Mouse (Mus musculus) intestine, embryonic 16.5 days (tissue): ENCODE measurements around the gene Slc48a1. TPM values are rescaled to one million over a fixed set of nuclear protein-coding genes. Genes with fewer than 3 reads are reported as not detected.

Experiments used
- ATAC-seq: fragments of 200-750 bp; cut with Nextera tagmentation; 2 replicates; pipeline ENCODE4 v1.8.0; 2017; ENCODE audit warnings: moderate TSS enrichment, moderate library complexity
- H3K27ac ChIP-seq: fragments of 300-500 bp; sonication (generic); 2 replicates; pipeline ENCODE4 v1.5.1; 2014; ENCODE audit warnings: mild to moderate bottlenecking, low read length
- H3K27me3 ChIP-seq: fragments of 300-500 bp; sonication (generic); replicated peaks from 2 replicates; pipeline ENCODE4 v1.6.1; 2014; ENCODE audit warnings: low read length, control low read depth, mixed read lengths; ENCODE audit not compliant: control insufficient read depth, insufficient read depth
- H3K36me3 ChIP-seq: fragments of 300-500 bp; sonication (generic); 2 replicates; pipeline ENCODE4 v1.6.1; 2014; ENCODE audit warnings: low read length, control low read depth; ENCODE audit not compliant: control insufficient read depth, insufficient read depth
- H3K4me1 ChIP-seq: fragments of 300-500 bp; sonication (generic); 2 replicates; pipeline ENCODE4 v1.6.1; 2014; ENCODE audit warnings: low read length, control low read depth, mixed read lengths; ENCODE audit not compliant: control insufficient read depth, insufficient read depth
- H3K4me2 ChIP-seq: fragments of 300-500 bp; sonication (generic); 2 replicates; pipeline ENCODE4 v1.6.1; 2014; ENCODE audit warnings: low read depth, low read length, control low read depth
- H3K4me3 ChIP-seq: fragments of 300-500 bp; sonication (generic); 2 replicates; pipeline ENCODE4 v1.5.1; 2014; ENCODE audit warnings: mild to moderate bottlenecking, low read length
- H3K9ac ChIP-seq: fragments of 300-500 bp; sonication (generic); 2 replicates; pipeline ENCODE4 v1.6.1; 2014; ENCODE audit warnings: low read depth, low read length
- H3K9me3 ChIP-seq: fragments of 300-500 bp; sonication (generic); 2 replicates; pipeline ENCODE4 v1.6.1; 2016; ENCODE audit warnings: low read length, control low read depth; ENCODE audit not compliant: control insufficient read depth
- WGBS: fragments of 180-500 bp; shearing (Covaris S2); extraction: QIAGEN DNeasy Blood & Tissue Kit; methylation state at CpG from one replicate; pipeline ENCODE4 v1.1.7; 2014; 5-methylcytosine and 5-hydroxymethylcytosine counted together
- polyA plus RNA-seq: library from polyadenylated mRNA; unstranded; fragments of >200 nt; fragmentation: Nextera tagmentation; extraction: Ambion mirVana; gene quantifications from 2 replicates; pipeline ENCODE4 v1.2.1, GENCODE M21; 2015

Slc48a1 gene
- polyA plus RNA-seq, 1 experiment from 2014 or later: 26.9 TPM

DNA sequence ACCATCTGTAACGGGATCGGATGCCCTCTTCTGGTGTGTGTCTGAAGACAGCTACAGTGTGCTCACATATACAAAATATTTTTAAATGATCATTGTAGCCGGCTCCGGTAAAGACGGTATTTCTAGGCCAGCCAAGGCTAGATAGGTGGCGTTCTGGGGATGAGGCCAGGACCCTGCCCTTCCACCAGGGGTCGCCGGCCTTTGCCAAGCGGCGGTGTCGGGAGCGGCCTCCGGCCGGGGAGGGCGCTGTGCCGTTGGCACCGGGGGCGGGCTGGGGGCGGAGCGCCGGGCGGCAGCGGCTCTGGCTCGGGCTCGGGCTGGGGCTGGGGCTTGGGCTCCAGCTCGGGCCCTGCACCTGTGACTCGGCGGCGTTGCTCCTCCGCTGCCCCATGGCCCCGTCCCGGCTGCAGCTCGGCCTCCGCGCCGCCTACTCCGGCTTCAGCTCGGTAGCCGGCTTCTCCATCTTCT, 5.8 kb downstream of the Slc48a1 start:
- peaks cover 12% of the 10 kb centered on the region for H3K4me1 ChIP-seq
- WGBS: 3% methylated on average over 39 of the region's 39 CpGs

DNA sequence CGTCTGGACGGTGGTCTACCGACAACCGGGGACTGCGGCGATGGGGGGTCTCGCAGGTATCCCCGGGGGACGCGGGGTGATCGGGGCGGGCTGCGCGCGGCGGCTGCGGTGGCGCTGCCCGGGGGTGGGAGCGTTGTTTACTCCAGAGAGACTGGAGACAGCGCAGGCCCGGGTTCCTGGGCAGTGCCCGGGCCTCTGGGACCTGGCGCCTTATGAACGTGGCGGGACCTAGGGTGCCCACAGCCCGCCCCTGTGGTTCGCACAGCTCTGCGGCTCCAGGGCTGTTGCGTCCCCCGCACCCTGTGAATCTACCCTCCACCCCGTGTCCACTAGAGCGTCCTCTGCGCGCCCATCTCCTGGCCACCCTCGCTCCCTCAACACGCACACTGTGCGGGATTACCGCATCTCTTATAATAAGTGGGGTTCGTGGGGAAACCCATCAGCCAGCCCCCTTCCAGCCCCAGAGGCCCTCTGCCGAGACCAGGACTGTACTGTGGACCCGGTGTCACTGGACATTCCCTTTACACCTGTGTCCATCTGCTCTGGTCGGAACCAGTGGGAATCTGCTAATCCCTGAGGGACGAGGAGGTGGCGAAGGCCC, 6.3 kb downstream of the Slc48a1 start:
- ATAC-seq: peak; percentile 74

More for the DNA sequence above, 5.8 kb downstream of the Slc48a1 start:
- Histone ChIP-seq H3K27ac (no peak overlapping the region), H3K4me2 (peak overlapping the region; percentile 94), H3K27me3 (no peaks in the 10 kb centered on the region), H3K9me3 (no peaks in the 10 kb centered on the region), H3K4me3 (peak overlapping the region; percentile 77), H3K9ac (peak overlapping the region; percentile 87), H3K36me3 (no peaks in the 10 kb centered on the region)
- ATAC-seq: peak; percentile 90

DNA sequence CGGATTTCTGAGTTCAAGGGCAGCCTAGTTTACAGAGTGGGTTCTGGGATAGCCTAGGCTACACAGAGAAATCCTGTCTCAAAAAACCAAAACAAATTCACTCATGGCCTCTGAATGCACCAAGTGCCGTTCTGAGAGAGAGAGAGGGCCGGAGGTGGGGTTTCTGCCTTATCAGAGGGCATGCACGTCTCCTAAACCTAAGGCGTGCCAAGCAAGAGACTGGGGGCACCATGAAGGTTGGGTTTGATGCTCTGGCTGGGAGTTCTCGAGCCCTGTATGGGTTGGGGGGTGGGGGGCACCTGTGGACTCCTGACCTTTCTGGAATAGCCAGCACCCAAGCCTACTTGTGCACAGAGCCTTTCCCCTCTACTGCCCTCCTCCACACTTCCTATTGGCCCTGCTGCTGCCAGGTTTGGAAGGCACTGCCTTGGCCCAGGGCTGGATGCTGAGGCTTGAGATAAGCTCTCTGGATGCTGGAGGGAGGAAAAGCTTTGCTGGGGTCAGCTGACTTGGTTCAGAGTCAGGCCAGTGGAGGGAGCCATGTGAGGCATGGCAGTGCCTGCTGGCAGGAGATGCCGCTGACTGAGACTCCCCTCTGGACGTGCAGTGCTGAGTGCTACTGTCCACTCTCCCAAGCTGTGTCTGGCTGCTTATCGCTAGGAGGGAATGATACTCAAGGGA, 7.6 kb downstream of the Slc48a1 start:
- Histone ChIP-seq H3K4me1 (peaks cover 12% of the 10 kb centered on the region), H3K9ac (no peak overlapping the region), H3K9me3 (no peaks in the 10 kb centered on the region), H3K4me2 (no peak overlapping the region), H3K36me3 (no peaks in the 10 kb centered on the region), H3K27me3 (no peaks in the 10 kb centered on the region), H3K4me3 (no peak overlapping the region), H3K27ac (no peak overlapping the region)
- WGBS: 81% methylated on average over 9 of the region's 9 CpGs
- ATAC-seq: no peak

More for the DNA sequence above, 6.3 kb downstream of the Slc48a1 start:
- no peak overlapping the region for H3K27ac ChIP-seq
- WGBS: 7% methylated on average over 43 of the region's 45 CpGs
- H3K9ac ChIP-seq: peak overlapping the region; percentile 87
- peak overlapping the region; percentile 94 for H3K4me2 ChIP-seq
- no peaks in the 10 kb centered on the region for H3K9me3 ChIP-seq
- H3K27me3 ChIP-seq: no peaks in the 10 kb centered on the region
- H3K4me3 ChIP-seq: peak overlapping the region; percentile 77
- no peaks in the 10 kb centered on the region for H3K36me3 ChIP-seq
- peaks cover 12% of the 10 kb centered on the region for H3K4me1 ChIP-seq

DNA sequence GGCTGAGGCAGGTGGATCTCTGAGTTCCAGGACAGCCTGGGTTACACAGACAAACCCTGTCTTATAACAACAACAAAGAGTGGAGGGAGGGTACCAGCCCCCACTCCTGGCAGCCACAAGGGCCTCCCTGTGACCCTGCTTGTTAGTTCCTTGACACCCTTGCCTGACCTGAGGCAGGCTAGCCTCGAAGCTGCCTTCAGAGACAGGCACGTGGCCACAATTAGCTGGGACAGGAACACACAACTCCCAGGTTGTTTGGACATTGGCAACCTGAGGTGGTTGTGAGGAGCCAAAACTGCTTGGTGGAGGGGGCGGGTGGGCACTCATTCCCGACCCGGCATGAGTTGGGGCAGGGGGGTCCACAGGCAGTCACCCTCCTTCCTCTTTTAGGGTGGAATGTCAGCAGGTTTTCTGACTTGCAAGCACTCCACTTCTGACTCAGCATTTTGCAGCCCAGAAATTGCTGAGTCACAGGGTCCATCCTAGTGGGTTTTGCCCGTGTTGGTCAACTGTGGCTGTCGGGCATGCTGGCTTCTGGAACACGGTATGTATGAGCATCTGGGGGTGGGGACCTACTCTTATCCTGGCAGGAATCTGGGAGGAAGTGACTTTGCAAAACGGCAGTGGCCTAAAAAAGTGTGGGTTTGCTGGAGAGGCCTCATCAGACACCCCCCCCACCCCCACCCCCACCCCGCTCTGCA, 8.2 kb downstream of the Slc48a1 start:
- no peak for ATAC-seq
- Histone ChIP-seq H3K4me2 (no peak overlapping the region), H3K4me3 (no peak overlapping the region), H3K27ac (no peak overlapping the region), H3K36me3 (peaks cover 4% of the 10 kb centered on the region; the same call in 1 of the 2 replicates), H3K27me3 (no peaks in the 10 kb centered on the region), H3K4me1 (peaks cover 12% of the 10 kb centered on the region), H3K9ac (no peak overlapping the region), H3K9me3 (no peaks in the 10 kb centered on the region)
- 77% methylated on average over 10 of the region's 10 CpGs for WGBS

DNA sequence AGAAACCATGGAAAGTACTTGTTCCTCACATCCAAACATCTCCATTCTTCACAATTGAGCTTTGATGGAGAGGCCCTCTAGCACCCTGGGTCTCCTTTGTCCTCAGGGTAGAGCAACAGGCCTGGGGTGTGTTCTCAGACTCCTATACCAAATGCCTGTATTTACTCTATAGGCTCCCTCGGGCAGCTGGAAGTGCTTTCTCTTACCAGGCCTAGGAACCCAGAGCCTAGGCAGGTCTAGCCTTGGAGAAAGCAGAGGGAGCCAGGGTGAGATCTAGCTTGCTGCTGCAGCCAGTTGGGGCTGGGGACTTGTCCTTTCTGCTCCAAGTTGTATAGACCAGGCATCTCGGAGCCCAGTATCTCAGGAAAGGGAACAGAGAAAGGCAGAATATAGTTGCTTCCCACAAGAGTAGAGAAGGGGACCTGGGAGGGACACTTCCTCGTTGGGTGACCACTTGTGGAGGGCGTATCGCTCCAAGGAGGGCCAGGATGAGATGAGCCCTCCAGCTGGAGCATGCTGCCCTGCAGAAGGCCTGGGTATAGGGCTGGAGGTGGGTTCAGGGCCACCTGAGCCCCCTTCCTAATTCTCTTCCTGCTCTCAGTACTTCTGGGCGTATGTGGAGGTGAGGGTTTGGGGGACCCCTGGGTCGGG, 9.0 kb downstream of the Slc48a1 start:
- no peaks in the 10 kb centered on the region for H3K27me3 ChIP-seq
- 77% methylated on average over 7 of the region's 7 CpGs for WGBS
- H3K9me3 ChIP-seq: no peaks in the 10 kb centered on the region
- H3K9ac ChIP-seq: no peak overlapping the region
- H3K4me3 ChIP-seq: no peak overlapping the region
- no peak overlapping the region for H3K4me2 ChIP-seq
- H3K27ac ChIP-seq: no peak overlapping the region
- no peak for ATAC-seq
- H3K4me1 ChIP-seq: peaks cover 12% of the 10 kb centered on the region
- peaks cover 4% of the 10 kb centered on the region for H3K36me3 ChIP-seq

DNA sequence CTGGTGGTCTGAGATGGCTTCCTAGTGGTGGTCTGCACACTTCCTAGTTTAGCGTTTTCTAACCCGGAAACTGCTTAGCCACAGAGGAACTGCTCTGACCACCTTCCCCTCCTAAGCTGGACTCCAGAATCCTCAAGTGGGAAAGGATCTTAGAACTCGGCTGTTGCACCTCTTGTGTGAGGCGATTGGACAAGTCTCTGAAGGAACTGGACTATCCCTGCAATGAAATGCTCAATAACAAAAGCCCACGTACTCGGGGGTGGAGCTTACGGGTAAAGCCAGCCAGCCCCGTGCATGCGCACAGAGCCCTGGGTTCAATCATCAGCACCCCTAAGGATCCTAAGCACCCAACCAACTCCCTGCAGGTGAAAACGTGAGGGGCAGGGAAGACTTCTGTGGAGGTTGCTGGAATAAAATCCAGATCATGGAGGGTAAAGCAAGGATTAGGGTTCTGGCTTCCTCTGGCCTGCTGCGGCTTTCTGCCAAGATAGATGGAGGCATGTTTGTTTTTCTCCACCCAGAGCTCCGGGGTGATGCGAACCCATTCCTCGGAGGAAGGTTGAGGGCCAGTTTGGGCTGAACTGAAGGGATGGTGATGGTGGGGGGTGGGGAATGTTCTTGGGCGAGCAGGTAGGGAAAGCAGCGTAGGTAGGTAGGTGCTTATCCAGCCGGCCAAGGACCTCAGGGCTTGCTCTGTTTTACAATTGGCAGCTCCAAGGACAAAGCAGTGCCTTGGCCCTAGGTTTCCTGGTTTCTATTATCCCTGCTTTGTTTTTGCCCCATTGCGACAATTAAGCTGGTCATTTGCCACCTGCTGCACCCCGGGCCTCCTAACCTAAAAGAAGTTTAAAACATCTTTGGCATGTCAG, 9.7 kb downstream of the Slc48a1 start:
- 69% methylated on average over 19 of the region's 19 CpGs for WGBS
- H3K27ac ChIP-seq: no peak overlapping the region
- H3K9ac ChIP-seq: no peak overlapping the region

DNA sequence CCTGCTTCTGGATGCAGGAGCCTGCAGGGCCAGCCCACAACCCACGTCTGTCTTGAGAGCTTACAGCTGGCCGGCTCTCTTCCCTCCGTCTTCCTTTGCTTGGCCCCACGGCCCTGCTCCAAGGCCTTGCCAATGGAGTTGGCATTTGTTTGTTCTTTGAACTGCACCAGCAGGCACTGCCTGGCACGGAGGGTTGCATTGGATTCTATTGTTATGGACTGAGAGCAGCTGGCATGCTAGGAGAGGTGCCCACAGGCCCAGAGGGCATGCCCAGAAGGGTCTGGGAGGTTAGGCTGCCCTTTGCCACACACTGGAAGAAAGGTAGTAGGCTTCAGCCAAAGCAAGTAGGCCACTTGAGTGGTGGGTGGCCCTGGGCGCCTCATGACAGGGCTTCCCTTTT, 10.5 kb downstream of the Slc48a1 start:
- 37% methylated on average over 6 of the region's 6 CpGs for WGBS
- no peak overlapping the region for H3K9ac ChIP-seq
- 0 out of 2 replicates have a peak overlapping the region, but pooled peaks have one; percentile 33 for H3K27ac ChIP-seq

More for the DNA sequence above, 9.7 kb downstream of the Slc48a1 start:
- Histone ChIP-seq H3K36me3 (peaks cover 8% of the 10 kb centered on the region), H3K27me3 (no peaks in the 10 kb centered on the region), H3K4me3 (no peak overlapping the region), H3K4me2 (no peak overlapping the region), H3K9me3 (no peaks in the 10 kb centered on the region), H3K4me1 (peaks cover 7% of the 10 kb centered on the region)
- ATAC-seq: no peak

DNA sequence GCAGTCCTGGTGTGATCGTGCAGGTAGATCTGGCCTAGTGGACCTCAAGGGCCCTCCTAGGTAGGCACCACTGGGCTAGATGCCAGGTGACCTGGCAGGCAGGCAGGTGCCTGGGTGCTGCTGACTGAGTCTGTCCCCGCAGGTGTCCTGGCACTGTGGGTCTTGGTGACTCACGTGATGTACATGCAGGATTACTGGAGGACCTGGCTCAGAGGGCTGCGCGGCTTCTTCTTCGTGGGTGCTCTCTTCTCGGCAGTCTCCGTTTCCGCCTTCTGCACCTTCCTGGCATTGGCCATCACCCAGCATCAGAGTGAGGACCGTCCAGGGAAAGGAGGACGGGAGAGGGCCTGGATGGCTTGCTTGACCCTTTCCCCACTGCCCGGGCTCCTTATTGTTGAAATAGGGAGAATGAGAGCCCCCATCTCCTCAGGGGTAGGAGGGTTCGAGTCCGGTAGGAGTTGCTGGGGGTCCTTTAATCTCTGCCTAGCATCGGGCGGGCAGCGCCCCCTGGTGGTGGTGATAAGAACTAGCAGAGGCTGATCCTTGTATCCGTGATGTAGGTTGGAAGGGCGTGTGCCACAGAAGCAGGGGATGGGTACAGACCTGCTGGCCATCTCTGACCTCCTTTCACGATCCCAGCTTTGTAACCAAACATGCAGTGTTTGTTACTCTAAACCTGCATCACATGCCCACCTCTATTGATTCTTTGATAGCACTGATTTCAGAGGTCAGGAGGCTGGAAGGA, 11.6 kb downstream of the Slc48a1 start:
- no peaks in the 10 kb centered on the region for H3K9me3 ChIP-seq
- no peak overlapping the region for H3K9ac ChIP-seq
- H3K4me3 ChIP-seq: no peak overlapping the region
- H3K4me2 ChIP-seq: no peak overlapping the region
- peaks cover 8% of the 10 kb centered on the region for H3K36me3 ChIP-seq
- peaks cover 7% of the 10 kb centered on the region for H3K4me1 ChIP-seq
- ATAC-seq: no peak
- 55% methylated on average over 20 of the region's 20 CpGs for WGBS
- H3K27ac ChIP-seq: no peak overlapping the region
- H3K27me3 ChIP-seq: no peaks in the 10 kb centered on the region

More for the DNA sequence above, 10.5 kb downstream of the Slc48a1 start:
- Histone ChIP-seq H3K36me3 (peaks cover 8% of the 10 kb centered on the region), H3K9me3 (no peaks in the 10 kb centered on the region), H3K4me2 (no peak overlapping the region), H3K4me3 (no peak overlapping the region), H3K27me3 (no peaks in the 10 kb centered on the region), H3K4me1 (peaks cover 7% of the 10 kb centered on the region)
- no peak for ATAC-seq
